Mouse (Mus musculus) megakaryocyte, embryonic 14.5 days (primary cell): Measurements from ENCODE around the gene Ncf1. TPM values are rescaled to one million over a fixed set of nuclear protein-coding genes. Genes with fewer than 3 reads are reported as not detected.

ENCODE experiments used
- H3K27me3 ChIP-seq: replicated peaks from 2 replicates; pipeline ENCODE3; 2012; ENCODE audit warnings: inconsistent platforms
- H3K36me3 ChIP-seq: replicated peaks from 2 replicates; pipeline ENCODE3; 2012; ENCODE audit warnings: low read length, inconsistent platforms, mixed read lengths
- H3K4me1 ChIP-seq: 2 replicates; pipeline ENCODE4 v1.6.1; 2012; ENCODE audit warnings: inconsistent platforms
- H3K4me3 ChIP-seq: replicated peaks from 2 replicates; pipeline ENCODE3; 2012; ENCODE audit warnings: moderate library complexity, mild to moderate bottlenecking, inconsistent platforms
- H3K9me3 ChIP-seq: 2 replicates; pipeline ENCODE4 v1.6.1; 2012; ENCODE audit warnings: inconsistent platforms
- FLI1 ChIP-seq: IDR thresholded peaks from 2 replicates; pipeline ENCODE4 v1.6.1; 2012; ENCODE audit warnings: low read length, inconsistent platforms, mixed read lengths
- GATA1 ChIP-seq: IDR thresholded peaks from 3 replicates; pipeline ENCODE4 v1.6.1; 2012; ENCODE audit warnings: mixed read lengths, low read length, inconsistent platforms, borderline replicate concordance
- polyA plus RNA-seq: library from polyadenylated mRNA; stranded (reverse); fragments of >175 nt; gene quantifications from 2 replicates; pipeline ENCODE4 v1.2.3, GENCODE M21; 2012; ENCODE audit warnings: low replicate concordance; ENCODE audit not compliant: insufficient read depth

Gene Ncf1
- polyA plus RNA-seq: 52.7 and 124 TPM in 2 replicates

GRCm38 (mm10) chr5:134229391-134229790, at the start of gene Ncf1:
Gene Ncf1, minus strand, starts transcription at chr5:134229625.
- Histone ChIP-seq H3K4me3 (peak within 1 kb of the TSS; percentile 88), H3K27me3 (no peaks in the 10 kb centered on the region), H3K4me1 (peaks cover 98% of the 10 kb centered on the region), H3K36me3 (peaks cover 33% of the 10 kb centered on the region), H3K9me3 (no peaks in the 10 kb centered on the region)
- TF ChIP-seq FLI1 (no peak), GATA1 (no peak)

- H3K4me3 ChIP-seq: peak overlapping the region; percentile 13
- peaks cover 53% of the 10 kb centered on the region for H3K4me1 ChIP-seq
- no peaks in the 10 kb centered on the region for H3K9me3 ChIP-seq
- no peak for TF ChIP-seq FLI1
- no peak for TF ChIP-seq GATA1
- peaks cover 97% of the 10 kb centered on the region for H3K36me3 ChIP-seq
- H3K27me3 ChIP-seq: no peaks in the 10 kb centered on the region
Measured at GRCm38 (mm10) chr5:134277109-134277508, 47.7 kb upstream of the Ncf1 start.

GRCm38 (mm10) chr5:134275556-134275955, 46.1 kb upstream of the Ncf1 start:
- Histone ChIP-seq H3K4me3 (peak overlapping the region; percentile 64), H3K4me1 (peaks cover 64% of the 10 kb centered on the region), H3K36me3 (peaks cover 99% of the 10 kb centered on the region), H3K9me3 (no peaks in the 10 kb centered on the region), H3K27me3 (no peaks in the 10 kb centered on the region)
- TF ChIP-seq FLI1: no peak
- no peak for TF ChIP-seq GATA1

DNA sequence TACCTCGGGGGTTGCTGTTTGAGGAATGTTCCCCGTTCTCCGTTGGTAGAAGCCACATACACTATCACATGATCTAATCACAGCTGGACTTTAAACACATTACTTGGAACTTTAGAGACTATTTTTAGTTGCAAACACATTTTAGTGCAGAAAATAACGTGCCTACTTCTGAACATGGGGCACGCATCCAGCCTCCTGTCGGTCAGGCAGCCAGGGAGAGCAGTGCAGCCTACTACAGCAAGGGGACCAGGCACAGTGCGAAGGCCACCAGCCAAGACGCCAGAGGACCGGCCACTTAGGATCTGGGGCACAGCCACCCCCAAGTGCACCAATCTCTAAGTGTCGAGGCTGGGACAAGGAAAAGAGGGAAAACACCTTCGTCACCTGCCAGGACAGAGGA, 45.6 kb upstream of the Ncf1 start:
- TF ChIP-seq GATA1 (no peak), FLI1 (no peak)
- peaks cover 69% of the 10 kb centered on the region for H3K4me1 ChIP-seq
- peaks cover 97% of the 10 kb centered on the region for H3K36me3 ChIP-seq
- H3K9me3 ChIP-seq: no peaks in the 10 kb centered on the region
- H3K27me3 ChIP-seq: no peaks in the 10 kb centered on the region
- peak overlapping the region; percentile 64 for H3K4me3 ChIP-seq

- peaks cover 93% of the 10 kb centered on the region for H3K36me3 ChIP-seq
- no peak overlapping the region for H3K4me3 ChIP-seq
- H3K9me3 ChIP-seq: no peaks in the 10 kb centered on the region
- H3K27me3 ChIP-seq: no peaks in the 10 kb centered on the region
- peaks cover 78% of the 10 kb centered on the region for H3K4me1 ChIP-seq
- TF ChIP-seq FLI1 (no peak), GATA1 (no peak)
Measured at GRCm38 (mm10) chr5:134273761-134274160, 44.3 kb upstream of the Ncf1 start.

- no peaks in the 10 kb centered on the region for H3K9me3 ChIP-seq
- H3K27me3 ChIP-seq: no peaks in the 10 kb centered on the region
- TF ChIP-seq FLI1 (no peak), GATA1 (no peak)
- H3K4me3 ChIP-seq: no peak overlapping the region
- H3K4me1 ChIP-seq: peaks cover 85% of the 10 kb centered on the region
- H3K36me3 ChIP-seq: peaks cover 91% of the 10 kb centered on the region
Measured at GRCm38 (mm10) chr5:134272761-134273160, 43.3 kb upstream of the Ncf1 start.

GRCm38 (mm10) chr5:134271421-134271820, 42.0 kb upstream of the Ncf1 start:
- Histone ChIP-seq H3K9me3 (no peaks in the 10 kb centered on the region), H3K36me3 (peaks cover 91% of the 10 kb centered on the region), H3K27me3 (no peaks in the 10 kb centered on the region), H3K4me1 (peaks cover 87% of the 10 kb centered on the region), H3K4me3 (no peak overlapping the region)
- no peak for TF ChIP-seq GATA1
- TF ChIP-seq FLI1: no peak

- no peak for TF ChIP-seq GATA1
- no peak for TF ChIP-seq FLI1
- Histone ChIP-seq H3K36me3 (peaks cover 91% of the 10 kb centered on the region), H3K27me3 (no peaks in the 10 kb centered on the region), H3K4me1 (peaks cover 82% of the 10 kb centered on the region), H3K4me3 (peak overlapping the region; percentile 42), H3K9me3 (no peaks in the 10 kb centered on the region)
Measured at GRCm38 (mm10) chr5:134270566-134270965, 41.1 kb upstream of the Ncf1 start.

DNA sequence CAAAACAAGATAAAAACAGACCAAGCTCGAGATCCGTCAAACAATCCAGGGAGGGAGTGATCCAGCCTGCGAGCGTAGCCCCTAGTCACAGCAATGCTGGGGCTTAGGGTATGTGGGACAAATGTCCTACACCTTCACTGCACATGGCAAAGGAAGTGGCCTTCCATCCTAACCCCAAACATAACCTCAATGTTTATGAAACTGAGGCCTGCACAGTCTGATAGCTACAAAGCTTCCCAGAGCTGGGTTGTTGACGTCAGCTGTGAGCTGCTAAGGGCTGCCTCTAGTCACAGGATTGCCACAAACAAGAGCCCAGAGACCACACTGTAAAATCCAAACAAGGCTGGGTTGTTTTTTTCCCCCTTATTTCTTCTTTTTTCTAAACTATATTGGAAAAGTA, 40.3 kb upstream of the Ncf1 start:
- no peaks in the 10 kb centered on the region for H3K27me3 ChIP-seq
- peak overlapping the region; percentile 78 for H3K4me3 ChIP-seq
- 0 out of 3 replicates have a peak, but pooled peaks have one; percentile 10 for TF ChIP-seq GATA1
- TF ChIP-seq FLI1: no peak

GRCm38 (mm10) chr5:134268751-134269150, 39.3 kb upstream of the Ncf1 start:
- no peak for TF ChIP-seq GATA1
- TF ChIP-seq FLI1: no peak
- Histone ChIP-seq H3K9me3 (no peaks in the 10 kb centered on the region), H3K4me3 (peak overlapping the region; percentile 71), H3K27me3 (no peaks in the 10 kb centered on the region), H3K36me3 (peaks cover 92% of the 10 kb centered on the region), H3K4me1 (peaks cover 69% of the 10 kb centered on the region)

More for the DNA sequence above, 40.3 kb upstream of the Ncf1 start:
- Histone ChIP-seq H3K9me3 (no peaks in the 10 kb centered on the region), H3K4me1 (peaks cover 75% of the 10 kb centered on the region), H3K36me3 (peaks cover 91% of the 10 kb centered on the region)

- H3K4me1 ChIP-seq: peaks cover 59% of the 10 kb centered on the region
- no peak for TF ChIP-seq GATA1
- no peak for TF ChIP-seq FLI1
Measured at GRCm38 (mm10) chr5:134266404-134266803, 37.0 kb upstream of the Ncf1 start.

More at GRCm38 (mm10) chr5:134266404-134266803, 37.0 kb upstream of the Ncf1 start:
- H3K4me3 ChIP-seq: no peak overlapping the region
- H3K27me3 ChIP-seq: no peaks in the 10 kb centered on the region
- no peaks in the 10 kb centered on the region for H3K9me3 ChIP-seq
- peaks cover 92% of the 10 kb centered on the region for H3K36me3 ChIP-seq
